Mouse (Mus musculus): ENCODE measurements around the gene Gosr2. TPM values are rescaled to one million over a fixed set of nuclear protein-coding genes. Genes with fewer than 3 reads are reported as not detected.

The Gosr2 gene
- 54.8 and 62.7 TPM in 2 replicates for polyA plus RNA-seq (2021; fragmentation: Nextera tagmentation)
- long read RNA-seq, experiment 1, transcript Gosr2-203 (5 exons, 917 nt) = minor isoform, 5 of 126 reads
- long read RNA-seq, experiment 1, transcript Gosr2-202 (5 exons, 1,044 nt) = minor isoform, 18 of 126 reads
- long read RNA-seq, experiment 1, transcript Gosr2-201 (6 exons, 3,266 nt) = major isoform, 80 of 126 reads
- long read RNA-seq, experiment 1, partial matches to known transcripts = 13 of 126 reads
- long read RNA-seq, experiment 1, other reads (novel, unspliced or antisense) = 10 of 126 reads
- long read RNA-seq, experiment 2, transcript Gosr2-201 (6 exons, 3,266 nt) = major isoform, 359 of 508 reads
- long read RNA-seq, experiment 2, transcript Gosr2-203 (5 exons, 917 nt) = minor isoform, 23 of 508 reads
- long read RNA-seq, experiment 2, transcript Gosr2-202 (5 exons, 1,044 nt) = minor isoform, 51 of 508 reads
- long read RNA-seq, experiment 2, partial matches to known transcripts = 5 of 508 reads
- long read RNA-seq, experiment 2, other reads (novel, unspliced or antisense) = 70 of 508 reads

GRCm38 (mm10) chr11:103697565-103698176 is at the start of gene Gosr2:
Gene Gosr2 (minus strand): TSS chr11:103697898.

GRCm38 (mm10) chr11:103649301-103649982 is 48.3 kb downstream of the Gosr2 start, which contains the start of gene Rprml:
Gene Rprml (plus strand): TSS chr11:103649570.

GRCm38 (mm10) chr11:103638790-103639189 is 58.9 kb downstream of the Gosr2 start, which contains the start of gene Lyzl6:
Gene Lyzl6 (minus strand): TSS chr11:103638890.

Other genes with a start within 250 kb of the Gosr2 start
- not detected in 2 replicates for gene Lrrc37a, start 193.3 kb downstream of the Gosr2 start, polyA plus RNA-seq (2021; fragmentation: Nextera tagmentation)
- not detected in 2 replicates for gene Gm884, start 76.8 kb downstream of the Gosr2 start, polyA plus RNA-seq (2021; fragmentation: Nextera tagmentation)
- not detected in 2 replicates for gene Lyzl6, start 59.0 kb downstream of the Gosr2 start, polyA plus RNA-seq (2021; fragmentation: Nextera tagmentation)
- gene Rprml, start 48.3 kb downstream of the Gosr2 start, polyA plus RNA-seq (2021; fragmentation: Nextera tagmentation) = 222 and 260 TPM in 2 replicates
- 0.08 and 0.11 TPM in 2 replicates for gene Wnt9b, start 51.9 kb upstream of the Gosr2 start, polyA plus RNA-seq (2021; fragmentation: Nextera tagmentation)
- 1.9 and 2.3 TPM in 2 replicates for gene Wnt3, start 76.3 kb upstream of the Gosr2 start, polyA plus RNA-seq (2021; fragmentation: Nextera tagmentation)

Measured in layer of hippocampus, adult 6 months (tissue).